Mouse (Mus musculus) heart, adult 8-10 months (tissue): ENCODE results near the gene Tbrg1. TPM values are rescaled to one million over a fixed set of nuclear protein-coding genes. Genes with fewer than 3 reads are reported as not detected.

ENCODE experiments used
- DNase-seq: peaks from one replicate; pipeline ENCODE4 v3.0.0; 2022; ENCODE audit warnings: low spot score
- total RNA-seq, 4 experiments: library from RNA; stranded (reverse); gene quantifications; 2 replicates each; pipeline ENCODE4 v1.2.4; 2022

The Tbrg1 gene
- total RNA-seq: 10 to 100 TPM; 29.8 to 35.8 (median 34.0) TPM

DNA sequence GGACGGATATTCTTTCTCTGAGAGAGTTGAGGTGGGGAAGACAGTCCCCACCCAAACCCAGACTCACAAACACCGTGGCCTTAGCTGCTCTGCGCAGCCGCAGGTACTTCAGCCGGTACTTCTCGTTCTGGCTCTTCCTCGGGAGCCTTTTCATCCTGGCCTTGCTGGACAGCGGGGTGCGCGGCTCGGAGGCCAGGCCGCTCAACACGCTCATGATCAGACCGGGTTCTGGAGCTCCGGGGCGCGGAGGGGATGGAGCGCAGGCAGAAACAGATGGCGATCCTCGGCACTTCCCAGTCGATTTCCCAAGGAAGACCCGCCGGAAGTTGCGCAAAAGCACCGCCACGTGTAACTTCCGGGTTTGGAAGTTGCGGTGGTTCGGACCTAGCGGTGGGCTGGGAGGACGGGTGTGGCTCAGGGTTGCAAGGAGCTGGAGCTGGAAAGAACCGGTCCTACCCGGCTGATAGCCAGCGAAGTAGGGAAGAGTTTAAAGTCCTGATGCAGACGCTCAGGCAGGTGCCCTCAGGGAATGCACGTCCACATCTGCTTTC is at the start of gene Tbrg1:
Gene Tbrg1 (minus strand): TSS at position 382 of the 551 bp plus-strand sequence.
- DNase-seq: peak; percentile 87

DNA sequence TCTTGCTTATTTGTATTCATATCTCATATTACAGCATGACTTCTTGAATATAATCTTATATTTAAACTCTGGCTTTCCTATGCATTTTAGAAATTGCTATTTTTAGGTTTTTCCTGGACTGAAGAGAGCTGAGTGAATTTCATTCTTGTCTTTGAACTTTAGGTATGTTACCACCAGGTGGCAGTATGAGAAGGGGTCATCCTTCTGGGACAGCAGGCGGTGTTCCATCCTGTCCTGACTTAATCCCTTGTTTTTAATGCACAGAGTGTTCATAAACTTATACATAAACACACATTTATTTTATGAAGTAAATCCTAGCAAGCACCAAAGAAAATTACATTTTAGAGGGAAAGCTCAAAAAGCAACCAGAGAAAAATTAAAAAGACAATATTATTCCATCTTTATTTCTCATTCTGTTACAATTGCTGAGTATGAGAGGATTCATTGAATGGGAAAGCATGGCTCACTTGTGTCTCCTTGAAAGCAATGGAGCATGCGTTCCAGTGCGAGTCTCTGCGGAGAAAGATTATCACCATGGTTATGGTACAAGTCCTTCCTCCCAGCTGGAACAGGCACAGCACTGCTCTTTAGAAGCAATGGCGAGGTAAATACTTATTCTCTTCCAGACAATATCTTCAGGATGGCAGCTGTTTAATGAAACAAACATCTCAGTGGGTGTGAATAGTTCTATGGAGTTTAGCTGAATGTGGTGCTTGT is 33.0 kb upstream of the Tbrg1 start:
- DNase-seq: no peak

DNA sequence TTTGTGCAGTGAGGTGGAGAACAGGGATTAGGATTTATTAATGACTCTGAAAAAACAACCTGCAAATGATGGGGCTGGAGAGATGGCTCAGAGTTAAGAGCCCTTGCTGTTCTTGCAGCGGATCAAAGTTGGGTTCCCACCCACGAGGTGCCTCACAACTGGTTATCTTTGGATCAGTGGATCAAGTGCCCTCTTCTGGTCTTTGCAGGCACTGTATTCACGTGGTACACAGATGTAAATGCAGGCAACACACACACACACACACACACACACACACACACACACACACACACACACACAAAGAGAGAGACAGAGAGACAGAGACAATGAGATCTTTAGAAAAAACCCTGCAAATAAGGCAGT is 30.8 kb upstream of the Tbrg1 start:
- no peak for DNase-seq

DNA sequence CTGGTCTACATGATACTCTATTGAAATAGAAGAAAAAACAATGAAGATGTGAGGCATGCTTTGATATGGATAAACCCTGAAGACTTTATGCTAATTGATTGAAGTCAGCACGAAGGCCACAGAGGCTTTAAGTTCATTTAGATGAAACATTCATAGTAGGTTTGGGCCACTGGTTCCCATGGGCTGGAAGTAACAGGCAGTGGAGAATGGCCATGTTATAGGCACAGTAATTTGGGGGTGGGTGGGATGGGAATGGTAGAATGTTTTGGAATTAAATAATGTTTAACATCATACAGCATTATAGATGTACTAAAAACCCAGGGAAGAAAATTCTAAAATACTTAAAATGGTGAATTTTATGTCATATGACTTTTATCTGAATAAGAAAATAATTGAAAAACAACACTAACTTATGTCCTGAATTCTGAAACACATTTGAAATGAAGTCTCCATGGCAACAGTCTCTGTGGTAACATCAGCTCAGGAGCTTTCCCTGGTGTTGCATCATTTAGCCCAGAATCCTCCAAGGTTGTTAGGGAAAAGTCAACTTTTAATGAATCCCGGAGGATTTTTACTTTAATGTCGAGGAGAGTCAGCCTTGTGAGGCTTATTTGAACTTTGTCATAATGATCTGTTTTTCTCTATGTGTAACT is 30.3 kb upstream of the Tbrg1 start:
- DNase-seq: no peak

DNA sequence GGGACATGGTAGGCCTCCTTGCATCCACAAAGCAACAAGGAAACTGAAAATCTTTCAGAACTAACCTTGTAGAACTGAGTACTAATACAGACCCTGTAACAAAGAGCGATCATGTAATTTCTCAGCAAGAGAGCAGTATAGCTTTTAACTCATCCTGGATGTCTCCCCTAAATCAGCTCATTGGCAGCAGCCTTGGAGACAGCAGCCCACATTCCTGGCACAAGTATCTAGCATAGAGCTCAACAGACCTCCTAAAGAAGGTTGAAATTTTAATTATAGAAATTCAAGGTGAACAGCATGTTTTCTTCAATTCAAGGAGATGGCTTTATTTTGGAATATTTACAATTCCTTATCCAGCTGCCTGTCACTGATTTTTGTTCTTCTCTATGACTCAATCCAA is 24.0 kb upstream of the Tbrg1 start:
- no peak for DNase-seq

DNA sequence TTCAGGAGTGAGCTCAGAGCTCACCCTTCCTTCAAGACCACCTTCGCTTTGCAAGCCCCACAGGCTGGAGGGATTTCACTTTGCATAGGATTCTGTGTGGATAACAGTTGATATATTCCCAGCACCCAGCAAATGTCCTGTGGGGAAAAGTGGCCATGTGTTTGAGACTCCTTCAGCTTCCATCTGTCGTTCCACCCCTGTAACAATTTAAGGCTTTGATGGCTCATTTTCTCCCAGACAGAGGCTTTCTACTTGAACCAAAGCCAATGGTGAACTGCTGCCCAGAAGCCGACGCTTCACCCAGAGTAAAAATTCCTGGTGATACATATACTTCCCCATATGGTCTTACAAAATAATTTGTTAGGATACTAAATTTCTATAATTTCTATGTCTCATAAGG is 18.2 kb upstream of the Tbrg1 start:
- DNase-seq: no peak

DNA sequence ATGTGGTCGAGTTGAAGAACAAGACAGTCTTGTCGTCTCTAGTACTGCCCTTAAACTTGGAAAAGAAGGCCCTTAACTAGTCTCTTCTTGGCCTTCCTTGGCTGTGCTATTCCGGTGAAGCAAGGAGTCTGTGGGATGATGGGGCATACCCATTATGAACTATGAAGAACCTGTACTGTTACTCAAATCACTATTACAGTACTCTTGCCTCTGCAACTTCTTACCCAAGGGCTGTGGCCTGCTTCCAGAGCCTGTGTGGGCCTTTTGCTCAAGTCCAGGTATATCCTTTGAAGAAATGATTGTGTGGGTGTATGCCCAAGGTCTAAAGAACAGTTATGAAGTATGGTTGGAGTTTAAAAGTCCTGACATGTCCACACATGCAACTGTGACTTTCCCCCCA is 13.1 kb upstream of the Tbrg1 start:
- DNase-seq: no peak

DNA sequence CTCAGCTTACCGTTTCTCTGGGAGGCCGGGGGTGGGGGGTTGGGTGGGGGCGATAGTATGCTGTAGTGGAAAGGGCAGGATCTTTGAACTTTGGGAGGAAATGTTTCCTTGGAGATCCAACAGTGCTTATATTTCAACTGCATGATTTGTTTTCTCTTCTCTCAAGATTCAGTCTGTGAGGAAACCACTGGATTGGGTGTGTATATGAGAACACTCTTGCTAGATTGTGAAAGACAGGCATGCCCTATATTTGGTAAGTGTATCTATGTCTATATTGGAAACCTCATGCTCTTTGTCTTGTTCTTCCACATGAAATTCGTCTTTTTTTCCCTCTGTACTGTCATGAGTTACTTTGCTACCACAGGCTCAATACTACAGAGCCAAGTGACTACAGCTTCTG is 12.6 kb upstream of the Tbrg1 start:
- no peak for DNase-seq

DNA sequence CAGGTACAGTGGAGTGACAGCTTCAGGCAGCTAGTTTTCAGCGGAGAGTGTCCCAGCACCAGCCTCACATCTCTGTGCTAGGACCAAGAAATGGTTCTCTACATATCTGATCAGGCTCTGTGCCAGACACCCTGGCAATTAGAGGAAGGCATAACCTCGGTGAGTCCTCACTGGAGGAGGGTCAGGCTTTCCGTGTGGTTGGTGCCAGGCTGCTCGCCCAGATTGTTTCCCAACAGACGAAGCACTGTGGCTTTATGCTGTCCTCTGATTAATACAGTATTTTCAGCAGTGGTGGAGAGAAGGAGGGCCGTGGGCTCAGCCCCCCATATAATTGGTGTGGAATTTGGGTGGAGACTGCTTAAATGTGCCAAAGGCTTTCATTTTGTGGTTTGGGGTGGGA is 12.0 kb upstream of the Tbrg1 start, which contains the start of gene Panx3:
Gene Panx3 (minus strand): TSS at position 121 of the 400 bp plus-strand sequence.
- no peak for DNase-seq

DNA sequence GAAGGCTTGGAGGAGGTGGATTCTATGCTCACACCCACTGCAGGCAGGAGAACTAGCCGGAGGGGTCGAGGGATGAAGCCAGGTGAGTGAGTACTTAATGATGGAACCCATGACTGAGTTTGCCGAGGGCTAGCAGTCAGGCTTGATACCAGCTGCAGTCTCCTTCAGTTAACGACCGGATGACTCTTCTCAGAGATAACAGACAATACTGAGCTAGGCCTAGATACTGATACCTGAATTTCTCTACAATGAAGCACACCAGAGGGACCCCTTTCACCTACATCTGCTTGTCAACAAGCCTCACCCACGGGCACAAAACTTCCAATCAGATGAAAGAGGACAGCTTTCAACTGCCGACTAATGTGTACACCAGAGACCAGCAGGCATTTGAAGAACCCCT is 8.9 kb upstream of the Tbrg1 start:
- no peak for DNase-seq

DNA sequence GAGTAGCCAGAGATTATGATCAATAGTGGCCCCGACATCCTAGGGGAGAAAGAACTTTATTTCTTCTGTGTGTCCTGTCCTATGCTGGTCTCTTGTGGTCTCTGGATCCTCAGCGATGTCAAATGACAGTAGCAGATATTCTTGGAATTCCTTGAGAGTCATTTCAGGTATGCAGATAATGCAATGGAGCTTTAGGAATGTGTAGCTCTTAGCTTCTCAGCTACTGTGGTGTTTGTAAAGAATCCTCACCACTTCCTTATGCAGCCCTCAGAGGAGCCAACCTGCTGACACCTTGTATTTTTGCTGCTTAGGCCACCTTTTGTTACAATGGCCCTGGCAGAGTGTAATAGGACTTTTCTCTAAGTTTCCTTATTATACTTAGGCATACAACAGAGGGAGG is 7.5 kb upstream of the Tbrg1 start:
- DNase-seq: no peak

DNA sequence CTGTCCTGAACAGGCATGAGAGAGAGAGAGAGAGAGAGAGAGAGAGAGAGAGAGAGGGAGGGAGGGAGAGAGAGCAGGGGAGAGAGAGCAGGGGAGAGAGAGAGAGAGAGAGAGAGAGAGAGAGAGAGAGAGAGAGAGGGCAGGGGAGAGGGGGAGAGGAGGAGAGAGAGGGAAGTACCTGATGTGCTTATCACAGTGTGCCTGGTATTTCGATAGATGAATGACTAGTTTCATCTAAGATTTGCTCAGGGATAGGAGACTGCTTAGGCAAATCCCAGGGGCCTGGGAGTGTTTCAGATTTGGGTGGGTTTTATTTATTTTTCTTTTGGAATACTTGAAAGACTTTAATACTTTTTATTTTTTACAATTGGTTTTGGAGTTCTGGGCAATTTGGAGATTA is 6.1 kb upstream of the Tbrg1 start:
- DNase-seq: no peak

DNA sequence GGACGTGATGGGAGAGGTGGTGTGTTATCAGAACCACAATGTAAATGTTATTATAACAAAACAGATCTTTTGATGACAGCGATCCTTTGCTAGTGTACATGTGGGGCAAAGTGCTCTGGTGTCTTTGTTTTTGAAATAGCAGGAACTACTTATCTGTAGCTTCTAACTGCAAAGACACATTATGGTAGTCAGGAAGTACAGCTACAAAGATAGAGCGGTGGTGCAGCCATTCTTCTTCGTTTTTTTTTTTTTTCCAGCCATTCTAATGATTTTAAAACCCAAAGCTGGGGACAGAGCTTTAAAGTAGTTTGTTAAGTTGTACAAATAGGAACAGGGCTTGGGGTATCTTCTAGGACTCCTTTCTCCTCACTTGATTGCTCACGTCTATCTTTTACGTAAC is 2.3 kb upstream of the Tbrg1 start:
- no peak for DNase-seq

DNA sequence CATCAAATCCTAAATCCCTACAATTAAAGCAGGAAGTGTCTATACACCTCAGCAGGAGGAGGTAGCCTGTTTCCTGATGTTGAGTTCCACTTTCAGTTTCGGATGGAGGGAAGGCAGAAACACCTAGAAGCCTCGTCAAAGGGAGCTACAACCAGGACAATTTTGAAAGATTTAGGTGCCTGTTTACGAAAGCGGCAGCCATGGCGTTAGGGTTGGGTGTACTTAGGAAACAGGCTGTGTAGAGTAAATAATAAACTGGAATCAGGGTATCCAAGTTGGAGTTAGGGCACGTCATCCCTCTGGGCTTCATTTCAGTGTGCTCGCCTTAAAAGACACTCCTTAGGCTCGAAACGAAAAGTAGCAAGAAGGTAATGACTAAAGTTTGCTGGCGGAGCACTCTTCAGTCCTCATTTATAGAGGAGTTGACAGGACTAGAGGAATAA is 652 bp downstream of the Tbrg1 start:
- peak; percentile 16 for DNase-seq

DNA sequence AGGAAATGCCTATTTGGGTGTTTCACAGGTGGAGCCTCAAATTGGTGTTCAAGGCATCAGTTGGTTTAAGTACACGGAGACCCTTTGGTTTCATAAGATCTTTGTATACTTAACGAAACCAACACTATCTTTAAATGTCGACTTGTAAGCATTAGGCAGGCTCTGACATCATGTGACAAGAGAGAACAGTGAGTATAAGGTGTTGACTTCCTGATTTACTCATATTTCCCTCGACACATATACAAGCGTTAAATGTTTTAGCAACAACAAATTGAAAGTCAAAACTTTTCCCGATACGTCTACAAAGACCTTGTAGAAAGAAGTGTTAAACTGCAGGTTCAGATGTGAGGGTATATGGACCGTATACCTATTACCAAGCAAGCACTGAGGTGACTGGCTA is 1.2 kb downstream of the Tbrg1 start:
- DNase-seq: no peak

DNA sequence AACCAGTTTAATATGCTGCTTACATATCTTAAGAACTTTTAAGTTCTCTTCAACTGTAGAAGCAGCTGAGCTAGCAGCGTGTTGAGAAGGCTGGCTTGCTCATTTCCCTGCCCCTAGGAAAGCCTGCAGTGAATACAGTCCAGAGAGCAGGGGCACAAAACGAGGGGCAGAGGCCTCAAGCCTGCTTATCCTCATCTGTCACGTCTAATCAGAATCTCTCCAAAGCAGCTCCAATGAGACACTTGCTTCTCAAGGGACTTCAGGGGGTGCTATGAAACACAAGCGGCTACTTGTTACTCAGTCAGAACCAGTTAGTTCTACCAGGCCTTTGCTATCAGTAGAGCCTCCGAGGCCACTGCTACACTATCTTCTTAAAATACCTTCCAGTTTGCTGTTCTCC is 3.3 kb downstream of the Tbrg1 start:
- DNase-seq: no peak

DNA sequence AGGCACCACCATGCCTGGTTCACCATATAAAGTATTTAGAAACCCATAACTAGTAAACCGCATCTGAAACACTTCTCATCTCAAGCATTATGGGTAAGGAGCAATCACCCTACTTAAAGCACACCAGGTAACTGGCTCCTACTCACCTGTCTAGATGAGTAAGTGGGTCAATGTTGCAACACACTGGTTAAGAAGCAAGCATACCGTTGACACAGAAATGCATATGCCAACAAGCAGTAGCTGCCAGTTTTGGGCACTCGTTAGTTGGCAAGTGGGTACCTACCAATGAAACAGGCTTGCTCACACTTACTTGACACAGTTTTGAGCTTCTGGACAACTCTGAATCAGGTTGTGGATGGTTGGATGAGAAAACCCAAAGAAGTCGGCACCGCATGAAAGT is 6.5 kb downstream of the Tbrg1 start:
- DNase-seq: no peak

DNA sequence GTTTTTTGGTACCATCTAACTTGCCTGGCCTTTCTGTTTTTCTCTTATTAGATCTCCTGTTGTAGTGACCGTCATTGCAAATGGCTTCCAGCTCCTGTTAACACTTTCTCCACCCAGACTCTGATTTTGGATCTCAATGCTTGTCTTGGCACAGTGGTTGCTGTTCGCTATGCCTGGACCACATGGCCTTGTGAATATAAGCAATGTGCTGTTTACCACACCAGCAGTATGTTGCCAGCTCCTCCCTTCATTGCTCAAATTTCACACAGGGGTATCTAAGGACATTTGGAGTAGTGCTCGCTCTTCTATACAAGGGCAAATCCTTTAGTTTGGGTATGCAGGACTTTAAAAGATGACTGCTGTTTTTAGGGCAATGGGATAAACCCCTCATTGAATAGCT is 10.9 kb downstream of the Tbrg1 start:
- DNase-seq: no peak

DNA sequence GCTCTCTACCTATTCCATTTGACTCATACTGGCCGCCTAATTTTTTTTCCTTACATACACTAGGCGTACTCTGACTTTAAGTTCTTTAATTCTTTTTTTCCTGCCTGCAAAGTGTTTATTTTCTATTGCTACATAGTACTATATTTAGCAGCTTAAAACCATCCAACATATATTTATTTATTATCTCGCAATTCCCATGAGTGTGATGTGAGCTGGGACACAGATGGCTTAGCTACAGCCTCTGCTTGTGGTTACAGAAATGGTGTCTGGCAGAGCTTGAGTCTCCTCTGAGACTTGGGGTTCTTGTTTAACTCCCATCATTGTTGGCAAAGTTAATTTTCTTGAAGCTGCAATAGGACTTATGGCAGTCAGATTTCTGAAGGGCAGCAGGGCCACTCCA is 18.4 kb downstream of the Tbrg1 start:
- no peak for DNase-seq

DNA sequence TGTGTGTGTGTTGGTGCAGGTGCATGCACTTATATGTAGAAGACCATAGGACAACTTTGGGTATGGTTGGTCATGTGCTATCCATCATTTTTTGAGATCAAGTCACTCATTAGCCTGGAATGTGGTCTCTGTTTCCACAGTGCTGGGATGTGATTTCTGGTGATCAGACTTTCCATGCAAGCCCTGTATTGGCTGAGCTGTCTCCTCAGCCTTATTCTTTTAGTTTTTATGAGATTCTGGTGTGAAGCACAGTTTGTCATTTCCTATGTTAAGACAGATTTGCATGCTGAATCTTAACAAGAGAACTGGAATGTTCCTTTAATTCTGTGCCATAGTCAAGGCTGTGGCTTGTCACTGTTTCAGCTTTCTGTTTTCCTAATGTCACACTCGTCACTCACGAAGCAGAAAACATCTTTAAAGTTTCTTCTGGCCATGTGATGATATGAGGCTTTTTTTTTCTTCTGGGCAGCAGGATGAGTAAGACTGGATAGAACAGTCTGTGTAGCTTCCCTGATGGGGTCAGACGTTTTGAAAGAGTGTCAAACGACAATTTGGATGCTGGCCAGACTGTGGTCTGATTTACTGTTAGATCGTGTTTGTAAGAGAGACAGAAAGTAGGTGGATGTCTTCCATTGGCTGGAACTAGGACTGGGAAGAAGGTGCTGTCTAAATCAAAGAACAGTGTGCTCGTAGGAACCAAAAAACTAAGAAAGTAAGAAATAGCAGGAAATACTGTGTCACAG is 20.1 kb downstream of the Tbrg1 start:
- no peak for DNase-seq

DNA sequence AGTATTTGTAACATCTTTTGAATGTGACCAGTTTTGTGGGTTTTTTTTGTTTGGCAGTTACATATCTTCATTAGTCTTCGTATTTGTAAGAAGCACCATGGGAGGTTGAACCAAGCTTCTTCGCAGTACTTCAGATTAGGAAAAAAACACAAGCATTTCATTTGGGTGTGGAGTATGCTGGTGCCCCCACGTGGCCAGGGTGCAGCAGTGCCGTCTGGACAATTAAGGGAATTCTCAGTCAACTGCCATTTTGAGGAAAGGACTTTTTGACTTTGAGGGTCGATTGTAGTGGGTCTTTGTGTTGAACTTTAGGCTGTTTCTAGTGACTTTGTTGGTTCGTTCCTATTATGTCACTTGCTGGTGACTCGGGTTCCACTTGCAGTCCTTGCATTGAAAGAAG is 20.8 kb downstream of the Tbrg1 start:
- DNase-seq: no peak

DNA sequence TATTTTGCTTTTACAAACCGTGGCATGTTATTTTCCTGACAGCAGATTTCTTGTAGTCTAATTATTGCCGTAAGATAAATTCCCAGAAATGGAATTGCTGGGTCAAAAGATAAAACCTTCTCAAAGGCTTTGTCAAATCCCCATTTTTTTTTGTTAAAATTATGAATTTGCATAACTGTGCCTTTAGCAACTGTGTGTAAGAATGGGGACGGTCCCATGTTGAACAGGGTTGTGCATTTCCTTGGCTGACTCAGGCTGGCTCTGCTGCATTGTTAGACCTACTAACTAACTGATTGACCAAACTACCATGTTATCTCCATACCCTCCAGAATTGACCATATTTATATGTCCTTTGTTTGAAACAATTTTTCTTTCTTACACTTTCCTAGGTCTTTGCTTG is 22.8 kb downstream of the Tbrg1 start:
- no peak for DNase-seq

DNA sequence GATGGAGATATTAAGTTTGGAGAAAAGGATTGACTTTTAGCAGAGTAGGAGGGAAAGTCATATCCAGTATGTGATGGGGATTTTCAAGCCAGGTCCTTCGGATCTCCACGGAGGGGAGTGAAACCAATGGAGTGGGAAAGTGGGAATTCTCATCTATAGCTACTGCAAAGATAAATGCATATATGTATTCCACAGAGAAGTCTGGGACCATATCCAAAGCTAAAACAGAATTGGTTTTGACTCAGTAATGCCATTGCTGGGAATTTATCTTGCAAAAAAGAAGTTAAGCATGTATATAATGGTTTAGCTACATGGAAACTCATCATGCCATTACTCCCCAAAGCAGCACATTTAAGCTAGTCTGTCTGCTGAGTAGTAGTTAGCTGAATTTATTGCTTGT is 24.8 kb downstream of the Tbrg1 start:
- no peak for DNase-seq
